Mouse (Mus musculus) heart, postnatal 14 days (tissue): ENCODE measurements at regions not wholly inside any gene's neighbourhood (a gene's known extent, or its start where the extent isn't known, plus 50 kb on each side); places are given as distances from the start of the nearest gene placed in this dataset.
"Not testable (repeated sequence)": the region's sequence is repeated elsewhere in the genome, so short reads cannot be mapped to it uniquely, and the experiment has no call there.

Experiments used
- DNase-seq, 2 experiments: peaks; one replicate each; pipeline ENCODE4 v3.0.0; 2021 to 2022
- intact Hi-C: fragments of 180-260 bp; cut with DNase I; formaldehyde crosslinking; loops from one replicate; pipeline ENCODE4 v1.15.1; 2025

GRCm38 (mm10) chr17:58820588-58821195 lies 170.5 kb downstream of the Pdzph1 start:
- DNase-seq = peak in 1 of 2 experiments; percentile 5
- intact Hi-C loops = no loop called here

DNA sequence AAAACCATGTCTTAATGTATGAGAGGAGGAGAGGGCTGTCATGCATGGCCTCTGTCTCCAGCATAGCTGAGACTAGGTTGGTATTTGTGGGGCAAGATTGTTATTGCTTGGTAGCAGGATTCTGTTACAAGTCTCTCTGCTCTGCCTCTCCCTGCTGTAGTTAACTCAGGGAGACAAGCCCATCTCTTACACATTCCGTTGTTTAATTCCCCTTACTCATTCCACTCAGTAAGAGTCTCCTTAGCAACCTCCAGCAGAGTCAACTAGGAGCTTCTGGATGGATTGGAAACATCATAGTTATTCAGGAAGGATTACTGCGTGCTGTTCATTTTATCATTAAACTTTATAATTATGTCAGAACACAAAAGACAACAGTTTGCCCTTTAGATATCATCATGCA lies 171.8 kb downstream of the Pdzph1 start:
- intact Hi-C loops = loop anchor here (2.0 kb wide), 1 partner anchor 231 kb away; no protein-coding TSS in a partner anchor

DNA sequence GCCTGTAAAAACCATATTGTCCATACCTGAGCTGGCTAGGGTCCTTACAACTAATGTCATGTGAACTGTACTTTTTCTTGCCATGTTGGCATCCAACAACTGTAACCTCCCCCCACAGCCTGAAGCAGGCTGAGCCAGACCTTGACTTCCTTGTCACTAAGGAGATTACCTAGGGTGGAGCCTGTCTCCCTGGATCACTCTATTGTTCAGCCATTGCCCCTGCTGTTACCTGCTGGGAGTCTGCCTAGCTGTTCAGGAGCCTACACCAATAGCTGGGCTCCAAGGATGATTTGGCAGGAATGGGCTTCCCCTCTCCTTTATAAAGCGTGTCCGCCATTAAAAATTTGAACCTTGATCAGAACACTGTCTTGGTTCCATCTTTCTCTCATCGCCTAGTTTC lies 215.7 kb downstream of the Pdzph1 start:
- intact Hi-C loops, DNase-seq: not testable (repeated sequence)

More for the DNA sequence above, 171.8 kb downstream of the Pdzph1 start:
- no peak for DNase-seq

- no peak for DNase-seq
- intact Hi-C loops = no loop called here
These were observed 217.6 kb downstream of the Pdzph1 start for GRCm38 (mm10) chr17:58773595-58773994.

DNA sequence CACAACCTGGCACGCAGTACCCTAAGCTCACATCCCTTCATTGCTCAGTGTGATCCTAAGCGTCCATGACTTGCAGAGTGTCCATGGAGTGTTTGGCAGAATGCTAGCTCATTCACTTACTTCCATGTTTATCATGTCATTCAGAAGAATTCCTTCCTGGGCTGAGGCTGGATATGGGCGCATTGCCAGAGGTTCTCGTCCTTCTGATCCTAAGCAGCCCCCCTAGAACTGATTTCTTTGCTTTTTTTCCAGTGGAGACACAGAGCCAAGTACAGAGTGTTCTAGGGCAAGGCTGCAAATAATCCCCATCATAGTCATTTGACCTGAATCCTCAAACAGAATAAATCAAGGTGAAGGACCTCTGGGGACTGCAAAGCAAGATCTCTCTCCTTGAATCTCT lies 226.0 kb downstream of the Pdzph1 start:
- DNase-seq = peak; percentile 11 to 14
- intact Hi-C loops = no loop called here

GRCm38 (mm10) chr17:58749000-58749399 lies 242.2 kb downstream of the Pdzph1 start:
- no peak for DNase-seq
- intact Hi-C loops = no loop called here

- intact Hi-C loops = no loop called here
- no peak for DNase-seq
These were observed 242.9 kb downstream of the Pdzph1 start for GRCm38 (mm10) chr17:58748264-58748663.

- no peak for DNase-seq
- intact Hi-C loops = no loop called here
These were observed 280.3 kb downstream of the Pdzph1 start for GRCm38 (mm10) chr17:58710748-58711478.

DNA sequence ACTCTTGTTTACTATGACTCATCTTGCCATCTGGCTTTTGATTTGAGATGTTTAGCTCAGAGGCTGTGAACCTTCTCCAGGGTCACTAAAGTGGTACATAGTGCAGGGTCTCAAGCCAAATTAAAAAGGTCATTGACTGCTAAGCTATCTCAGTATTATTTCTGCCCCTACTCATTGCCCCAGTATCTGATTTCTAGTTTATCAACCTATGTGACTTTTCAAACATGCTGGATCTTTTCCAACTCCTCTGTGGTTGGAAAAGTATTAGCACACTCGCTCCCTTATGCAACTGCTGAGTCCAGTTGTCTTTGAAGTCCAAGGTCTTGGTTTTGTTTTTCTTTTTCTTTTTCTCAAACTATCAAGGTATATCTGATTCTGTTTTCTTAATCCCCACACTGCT lies 301.0 kb downstream of the Pdzph1 start:
- intact Hi-C loops = no loop called here
- no peak for DNase-seq

DNA sequence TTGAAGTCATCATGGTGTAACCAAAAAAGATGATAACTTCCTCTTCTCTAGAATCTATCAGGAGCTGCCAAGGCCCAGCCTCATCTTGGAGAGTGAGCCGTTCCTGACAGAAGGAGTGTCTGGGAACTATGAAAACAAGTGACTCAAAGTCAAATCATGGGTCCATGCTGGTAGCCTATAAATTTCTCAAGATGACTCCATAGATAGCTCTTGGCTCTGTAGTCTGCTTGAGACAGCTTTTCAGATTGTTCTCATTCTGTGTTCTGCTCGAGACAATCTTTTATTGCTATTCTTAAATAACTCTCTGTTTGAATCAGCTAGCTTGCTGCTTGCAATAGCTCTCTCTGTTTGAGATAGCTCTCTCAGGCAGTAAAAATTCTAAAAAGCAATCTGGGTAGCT lies 318.9 kb downstream of the Pdzph1 start:
- DNase-seq = no peak
- intact Hi-C loops = no loop called here

DNA sequence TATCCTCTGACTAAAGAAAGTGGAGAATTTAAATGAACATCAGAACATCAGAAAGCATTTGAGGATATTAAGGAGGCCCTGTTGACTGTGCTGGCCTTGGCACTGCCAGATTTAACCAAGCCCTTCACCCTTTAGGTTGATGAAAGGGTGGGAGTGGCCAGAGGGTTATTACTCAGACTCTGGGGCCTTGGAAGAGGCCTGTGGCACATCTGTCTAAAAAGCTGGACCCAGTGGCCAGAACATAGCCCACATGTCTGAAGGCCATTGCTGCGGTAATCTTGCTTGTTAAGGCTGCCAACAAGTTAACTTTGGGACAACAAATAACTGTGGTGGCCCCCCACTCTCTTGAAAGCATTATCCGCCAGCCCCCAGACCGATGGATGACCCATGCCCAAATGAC lies 323.1 kb downstream of the Pdzph1 start:
- DNase-seq = no peak
- intact Hi-C loops = no loop called here

- intact Hi-C loops = no loop called here
- no peak for DNase-seq
These were observed 347.4 kb downstream of the Pdzph1 start for GRCm38 (mm10) chr17:58643793-58644192.

- intact Hi-C loops = no loop called here
- DNase-seq = no peak
These were observed 348.9 kb downstream of the Pdzph1 start for GRCm38 (mm10) chr17:58642273-58642672.

- no peak for DNase-seq
- intact Hi-C loops = no loop called here
These were observed 392.3 kb downstream of the Pdzph1 start for GRCm38 (mm10) chr17:58598911-58599310.

GRCm38 (mm10) chr17:58596661-58597060 lies 394.5 kb downstream of the Pdzph1 start:
- intact Hi-C loops = no loop called here
- DNase-seq = no peak

DNA sequence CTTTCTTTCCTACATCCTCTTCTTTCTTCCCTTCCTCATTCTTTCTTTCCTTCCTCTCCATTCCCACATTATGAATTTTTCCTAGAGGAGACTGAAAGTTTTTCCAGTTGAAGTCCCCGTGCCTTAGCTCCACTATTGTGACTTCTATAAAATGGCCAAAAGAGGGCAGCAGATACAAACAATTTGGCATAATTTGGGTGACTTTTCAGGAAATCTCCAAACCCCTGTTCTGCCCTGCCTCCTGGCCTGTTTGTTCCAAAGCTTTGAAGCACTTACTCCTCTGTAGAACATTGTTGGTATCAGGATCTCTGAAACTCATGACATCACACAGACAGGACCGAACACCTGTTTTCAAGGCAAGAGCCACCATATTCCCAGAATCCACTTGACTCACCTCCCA lies 403.2 kb downstream of the Pdzph1 start:
- intact Hi-C loops = loop anchor here (2.0 to 5.0 kb wide), 2 partner anchors 231 to 319 kb away; no protein-coding TSS in a partner anchor
- peak in 1 of 2 experiments; percentile 5 for DNase-seq

- DNase-seq = no peak
- intact Hi-C loops = no loop called here
These were observed 418.3 kb downstream of the Pdzph1 start for GRCm38 (mm10) chr17:58572885-58573284.
